8 mouse cellular contexts compared by ENCODE assay signal in genomic region chr5:29467489-29468350, GRCm38 (mm10). TPM values are rescaled to one million over a fixed set of nuclear protein-coding genes. Genes with fewer than 3 reads are reported as not detected.
DNase-seq lines count a peak whose midpoint lies in the region; ATAC-seq and TF ChIP-seq lines count a peak whose summit lies in the region.

No protein-coding gene starts in this region.

- H3K36me3 ChIP-seq in kidney, embryonic 16.5 days (ENCODE audit: insufficient read depth, low read length) = no peaks in the 10 kb centered on the region
- no peaks in the 10 kb centered on the region for H3K36me3 ChIP-seq in intestine, embryonic 15.5 days
- H3K36me3 ChIP-seq in midbrain, postnatal 0 days (ENCODE audit: insufficient read depth, low read length) = no peaks in the 10 kb centered on the region

- H3K9me3 ChIP-seq in kidney, embryonic 16.5 days (ENCODE audit: low read length) = 0 out of 2 replicates have a peak, but pooled peaks cover 2% of the 10 kb centered on the region
- H3K9me3 ChIP-seq in intestine, embryonic 15.5 days = no peaks in the 10 kb centered on the region
- H3K9me3 ChIP-seq in midbrain, postnatal 0 days (ENCODE audit: low read length) = no peaks in the 10 kb centered on the region

- DNase-seq in kidney, postnatal 25 days = no peak
- DNase-seq in embryo, embryonic 10.5 days (ENCODE audit: low spot score) = peak; percentile 46
- DNase-seq in midbrain, postnatal 0 days (ENCODE audit: low spot score) = no peak
- no peak for DNase-seq in ovary, postnatal 36 days (ENCODE audit: low spot score)
- no peak for DNase-seq in ovary, postnatal 14 days (ENCODE audit: low spot score)
- DNase-seq in kidney, postnatal 14 days = no peak

- H3K4me3 ChIP-seq in kidney, embryonic 16.5 days (ENCODE audit: low read length) = peak overlapping the region; percentile 45
- H3K4me3 ChIP-seq in intestine, embryonic 15.5 days (replicated peaks) = peak overlapping the region; percentile 49
- H3K4me3 ChIP-seq in midbrain, postnatal 0 days (ENCODE audit: low read depth, low read length) = peak overlapping the region; percentile 31

- peaks cover 75% of the 10 kb centered on the region for H3K27me3 ChIP-seq in kidney, embryonic 16.5 days (ENCODE audit: insufficient read depth, low read length)
- H3K27me3 ChIP-seq in intestine, embryonic 15.5 days (replicated peaks) = peaks cover 44% of the 10 kb centered on the region
- H3K27me3 ChIP-seq in midbrain, postnatal 0 days (ENCODE audit: insufficient read depth, low read length) = peaks cover 43% of the 10 kb centered on the region

- peak; percentile 53 for ATAC-seq in kidney, embryonic 16.5 days (ENCODE audit: low FRiP score, low TSS enrichment)
- ATAC-seq in intestine, embryonic 15.5 days = peak; percentile 82
- peak; percentile 42; the same call in 1 of the 2 replicates for ATAC-seq in midbrain, postnatal 0 days (ENCODE audit: low FRiP score)

- no peak for TF ChIP-seq CTCF in midbrain, postnatal 0 days (IDR thresholded peaks at IDR 0.05)

- H3K4me2 ChIP-seq in kidney, embryonic 16.5 days (replicated peaks; ENCODE audit: low read depth, low read length) = peak overlapping the region; percentile 57
- peak overlapping the region; percentile 71 for H3K4me2 ChIP-seq in intestine, embryonic 15.5 days (replicated peaks)
- peak overlapping the region; percentile 49 for H3K4me2 ChIP-seq in midbrain, postnatal 0 days (ENCODE audit: low read depth, low read length, poor library complexity, severe bottlenecking)

- WGBS in kidney, embryonic 16.5 days = 4% methylated on average over 63 of the region's 67 CpGs
- WGBS in intestine, embryonic 15.5 days = 3% methylated on average over 67 of the region's 67 CpGs
- WGBS in midbrain, postnatal 0 days = 3% methylated on average over 67 of the region's 67 CpGs

- H3K9ac ChIP-seq in kidney, embryonic 16.5 days (replicated peaks; ENCODE audit: low read length) = 0 out of 2 replicates have a peak overlapping the region, but pooled peaks have one; percentile 23
- H3K9ac ChIP-seq in intestine, embryonic 15.5 days = peak overlapping the region; percentile 41
- H3K9ac ChIP-seq in midbrain, postnatal 0 days (replicated peaks; ENCODE audit: low read length, poor library complexity, severe bottlenecking) = no peak overlapping the region

- no peak overlapping the region for H3K27ac ChIP-seq in kidney, embryonic 16.5 days (ENCODE audit: low read length)
- peak overlapping the region; percentile 30; the same call in 1 of the 2 replicates for H3K27ac ChIP-seq in intestine, embryonic 15.5 days
- H3K27ac ChIP-seq in midbrain, postnatal 0 days (ENCODE audit: low read depth, low read length) = no peak overlapping the region

- H3K4me1 ChIP-seq in kidney, embryonic 16.5 days (ENCODE audit: insufficient read depth, low read length) = peaks cover 9% of the 10 kb centered on the region
- H3K4me1 ChIP-seq in intestine, embryonic 15.5 days (replicated peaks) = peaks cover 5% of the 10 kb centered on the region
- peaks cover 5% of the 10 kb centered on the region; the same call in 1 of the 2 replicates for H3K4me1 ChIP-seq in midbrain, postnatal 0 days (ENCODE audit: insufficient read depth, low read length)

RNA-seq across cellular contexts. Expression of gene Mnx1, which starts 10.6 kb away (rescaled TPM):
- polyA plus RNA-seq in kidney, embryonic 16.5 days (2015; fragmentation: Nextera tagmentation; extraction: Ambion mirVana) = not detected in 2 replicates
- polyA plus RNA-seq in intestine, embryonic 15.5 days (2015; fragmentation: Nextera tagmentation; extraction: Ambion mirVana) = 1.4 and 1.5 TPM in 2 replicates
- not detected in 2 replicates for total RNA-seq in midbrain, postnatal 0 days (2014; rRNA removed)
- polyA plus RNA-seq in midbrain, postnatal 0 days (2015; fragmentation: Nextera tagmentation; extraction: Ambion mirVana) = not detected in 2 replicates

RNA-seq across cellular contexts. Expression of gene Nom1, which starts 33.3 kb away (rescaled TPM):
- polyA plus RNA-seq in kidney, embryonic 16.5 days (2015; fragmentation: Nextera tagmentation; extraction: Ambion mirVana) = 25.5 and 29.4 TPM in 2 replicates
- polyA plus RNA-seq in intestine, embryonic 15.5 days (2015; fragmentation: Nextera tagmentation; extraction: Ambion mirVana) = 28.0 and 31.0 TPM in 2 replicates
- total RNA-seq in midbrain, postnatal 0 days (2014; rRNA removed) = 11.4 and 13.6 TPM in 2 replicates
- 12.5 and 12.6 TPM in 2 replicates for polyA plus RNA-seq in midbrain, postnatal 0 days (2015; fragmentation: Nextera tagmentation; extraction: Ambion mirVana)
